Mouse (Mus musculus) gastrocnemius, postnatal 4 days (tissue): ENCODE data around the gene Tbc1d4. TPM values are rescaled to one million over a fixed set of nuclear protein-coding genes. Genes with fewer than 3 reads are reported as not detected.

Experiments used
- DNase-seq, 2 experiments: peaks; one replicate each; pipeline ENCODE4 v3.0.0; 2021 to 2022; ENCODE audit warnings: low spot score in 2 of 2, mixed read lengths in 2 of 2
- total RNA-seq, 2 experiments: library from RNA; stranded (reverse); gene quantifications; 2 replicates each; pipeline ENCODE4 v1.2.3; 2021

Tbc1d4 gene
- total RNA-seq, 2 experiments from 2014 or later, result 41.3 to 45.0 TPM

DNA sequence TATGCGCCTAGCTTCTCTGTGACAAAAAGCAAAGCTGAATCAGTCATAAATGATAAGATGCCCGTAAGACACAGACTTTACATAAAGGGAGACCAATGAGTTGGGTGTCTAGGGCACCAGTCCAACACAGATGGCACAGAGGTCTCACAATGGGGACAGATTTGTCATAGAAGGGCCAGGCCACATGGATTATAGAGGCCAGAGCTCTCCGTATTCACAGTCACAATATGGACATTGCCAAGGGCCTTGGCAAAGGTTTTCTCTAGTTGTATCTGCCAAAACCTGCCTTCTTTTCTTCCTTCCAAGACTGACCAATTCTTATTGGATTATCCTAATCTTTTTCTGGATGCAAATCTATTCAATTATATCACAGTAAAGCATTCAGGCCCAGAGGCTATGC lies 171.1 kb downstream of the Tbc1d4 start:
- no peak for DNase-seq

DNA sequence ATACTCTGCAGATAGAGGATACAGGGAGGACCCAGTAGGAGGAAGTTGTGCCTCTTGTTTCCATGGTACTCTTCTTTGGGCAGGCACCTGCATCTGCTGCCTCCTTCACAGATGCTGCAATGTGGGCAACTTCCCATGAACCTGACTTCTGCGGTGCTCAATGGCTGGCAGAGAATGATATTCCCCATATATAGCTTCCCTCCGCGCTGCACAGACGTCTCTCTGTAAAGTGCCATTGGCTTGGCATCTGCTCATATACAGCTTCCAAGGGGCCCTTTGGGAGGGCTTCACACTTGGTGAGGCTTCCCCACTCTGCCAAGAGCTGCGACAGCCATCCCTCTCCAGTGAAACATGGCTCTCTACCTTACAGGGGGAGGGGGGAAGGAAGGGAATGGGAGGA lies 178.5 kb downstream of the Tbc1d4 start:
- DNase-seq, result no peak

DNA sequence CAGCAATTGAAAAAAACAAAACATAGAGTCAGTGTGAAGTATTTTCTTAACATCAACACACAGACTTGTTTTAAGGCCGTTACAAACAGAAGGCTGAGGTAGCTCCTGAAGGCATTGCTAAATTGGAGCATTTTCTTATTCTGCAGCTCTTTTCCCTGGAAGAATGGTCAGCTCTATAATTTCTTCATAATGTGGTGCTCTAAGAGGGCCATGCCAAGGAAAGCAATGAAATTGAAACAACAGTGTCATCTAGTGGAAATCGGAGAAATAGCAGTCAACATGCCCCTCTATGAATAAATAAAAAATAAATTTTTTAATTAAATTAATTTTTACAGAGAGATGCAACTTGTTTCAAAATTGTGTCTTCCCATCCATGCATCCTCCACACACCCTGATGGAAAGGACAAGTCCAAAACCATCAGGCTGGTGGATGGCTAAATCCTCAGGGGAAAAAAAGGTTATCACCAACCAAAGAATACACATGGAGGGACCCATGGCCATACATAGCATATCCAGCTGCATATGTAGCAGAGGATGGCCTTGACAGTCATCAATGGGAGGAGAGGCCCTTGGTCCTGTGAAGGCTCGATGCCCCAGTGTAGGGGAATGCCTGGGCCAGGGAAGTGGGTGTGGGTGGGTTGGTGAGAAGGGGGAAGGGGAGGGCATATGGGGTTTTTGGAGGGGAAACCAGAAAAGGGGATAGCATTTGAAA lies 180.0 kb downstream of the Tbc1d4 start:
- DNase-seq, result no peak

DNA sequence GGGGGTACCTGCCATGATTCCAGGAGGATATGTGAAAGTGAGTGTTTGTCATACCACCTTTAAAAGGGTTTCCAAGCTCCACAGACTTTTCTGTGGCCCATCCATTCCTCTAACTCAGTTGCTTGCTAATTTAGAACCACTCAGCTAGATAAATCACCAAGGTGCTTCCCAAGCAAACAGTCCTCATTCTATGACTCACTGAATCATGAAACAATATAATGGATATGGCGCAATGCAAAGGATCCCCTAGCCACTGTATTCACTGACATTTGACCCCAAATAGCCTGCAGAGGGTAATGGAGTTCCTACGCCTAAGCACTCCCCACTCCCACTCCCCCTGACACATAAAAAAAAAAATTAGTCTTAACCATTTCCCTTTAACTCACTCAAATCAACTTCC lies 191.3 kb downstream of the Tbc1d4 start:
- no peak for DNase-seq

Other genes with a start within 250 kb of the Tbc1d4 start
- gene Commd6, start 31.5 kb upstream of the Tbc1d4 start, total RNA-seq, result 10 to 100 TPM; 32.6 to 36.5 TPM
- gene Uchl3, start 44.8 kb upstream of the Tbc1d4 start, total RNA-seq, result 10 to 100 TPM; 32.6 to 36.5 TPM
- not detected for gene Gm9922, start 120.6 kb upstream of the Tbc1d4 start, total RNA-seq
- gene Lmo7, start 120.8 kb upstream of the Tbc1d4 start, total RNA-seq, result 100 to 1,000 TPM; 198 to 203 TPM